Mouse (Mus musculus): ENCODE data around the gene Slc6a12.

DNA sequence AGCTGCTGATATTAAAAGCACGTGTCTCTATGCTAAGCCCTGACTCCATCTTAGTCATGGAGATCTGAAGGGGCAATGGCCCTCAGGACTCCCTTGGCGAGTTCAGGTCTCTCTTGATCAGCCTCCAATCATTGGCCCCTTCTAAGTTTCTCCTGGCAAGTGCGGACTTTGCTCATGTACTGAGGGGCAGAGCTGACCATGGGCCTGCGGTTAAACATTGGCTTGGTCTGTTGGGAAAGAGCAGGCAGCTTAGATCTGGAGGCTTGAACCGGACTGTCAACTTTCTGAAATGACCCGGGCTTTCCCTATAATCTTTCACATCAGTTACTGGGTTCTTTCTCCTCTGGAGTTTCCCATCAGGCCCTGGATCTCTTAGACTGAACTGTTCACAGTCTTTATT lies 31.9 kb upstream of the Slc6a12 start:
- TF ChIP-seq CTCF (IDR thresholded peaks at IDR 0.05; ENCODE audit: borderline replicate concordance, control insufficient read depth, extremely low read depth, insufficient read depth, low read length, poor library complexity) = no peak
- TF ChIP-seq POLR2A (IDR thresholded peaks at IDR 0.05; ENCODE audit: control insufficient read depth, extremely low read depth, insufficient read depth, low read length, poor library complexity) = no peak

All from thymus, adult 2 months (tissue).